Mouse (Mus musculus) lung, embryonic 14.5 days (tissue): ENCODE results near the gene Il6st. TPM values are rescaled to one million over a fixed set of nuclear protein-coding genes. Genes with fewer than 3 reads are reported as not detected.
A peak's percentile ranks its signal among the peaks of the same experiment; 100 is the strongest.

Source experiments
- ATAC-seq: fragments of 200-750 bp; cut with Nextera tagmentation; 2 replicates; pipeline ENCODE4 v1.8.0; 2017; ENCODE audit warnings: mild to moderate bottlenecking, moderate TSS enrichment, moderate library complexity; ENCODE audit not compliant: insufficient read depth
- DNase-seq: peaks from one replicate; pipeline ENCODE4 v3.0.0-alpha.2; 2015
- H3K27ac ChIP-seq: fragments of 300-500 bp; sonication (generic); 2 replicates; pipeline ENCODE4 v1.5.1; 2014; ENCODE audit warnings: low read depth, mild to moderate bottlenecking, moderate library complexity
- H3K27me3 ChIP-seq: fragments of 300-500 bp; sonication (generic); 2 replicates; pipeline ENCODE4 v1.6.1; 2014; ENCODE audit warnings: low read length, control low read depth; ENCODE audit not compliant: insufficient read depth
- H3K36me3 ChIP-seq: fragments of 300-500 bp; sonication (generic); 2 replicates; pipeline ENCODE4 v1.6.1; 2014; ENCODE audit warnings: control low read depth; ENCODE audit not compliant: insufficient read depth
- H3K4me1 ChIP-seq: fragments of 300-500 bp; sonication (generic); 2 replicates; pipeline ENCODE4 v1.6.1; 2014; ENCODE audit warnings: antibody characterized with exemption, control low read depth; ENCODE audit not compliant: insufficient read depth
- H3K4me2 ChIP-seq: fragments of 300-500 bp; sonication (generic); 2 replicates; pipeline ENCODE4 v1.6.1; 2014; ENCODE audit warnings: mild to moderate bottlenecking
- H3K4me3 ChIP-seq: fragments of 300-500 bp; sonication (generic); 2 replicates; pipeline ENCODE4 v1.5.1; 2014; ENCODE audit warnings: low read depth, low read length
- H3K9ac ChIP-seq: fragments of 300-500 bp; sonication (generic); 2 replicates; pipeline ENCODE4 v1.6.1; 2014
- H3K9me3 ChIP-seq: fragments of 300-500 bp; sonication (generic); 2 replicates; pipeline ENCODE4 v1.6.1; 2016; ENCODE audit warnings: low read depth, low read length, control low read depth
- CTCF ChIP-seq: IDR thresholded peaks from 2 replicates; pipeline ENCODE4 v1.5.1; 2016; ENCODE audit warnings: antibody characterized with exemption, low read depth
- WGBS: fragments of 180-500 bp; shearing (Covaris S2); extraction: QIAGEN DNeasy Blood & Tissue Kit; methylation state at CpG from one replicate; pipeline ENCODE4 v1.1.7; 2014; 5-methylcytosine and 5-hydroxymethylcytosine counted together
- polyA plus RNA-seq: library from polyadenylated mRNA; unstranded; fragments of >200 nt; fragmentation: Nextera tagmentation; extraction: Ambion mirVana; gene quantifications from 2 replicates; pipeline ENCODE4 v1.2.1, GENCODE M21; 2014

Gene Il6st
- polyA plus RNA-seq, 1 experiment from 2014 or later, result 41.3 TPM

- peaks cover 11% of the 10 kb centered on the region; the same call in 1 of the 2 replicates for H3K4me1 ChIP-seq
- TF ChIP-seq CTCF, result no peak
- no peaks in the 10 kb centered on the region for H3K27me3 ChIP-seq
- no peaks in the 10 kb centered on the region for H3K9me3 ChIP-seq
- no peak overlapping the region for H3K9ac ChIP-seq
- whole genome bisulfite sequencing, result 74% methylated on average over 7 of the region's 7 CpGs
- H3K4me2 ChIP-seq, result no peak overlapping the region
- H3K36me3 ChIP-seq, result no peaks in the 10 kb centered on the region
- ATAC-seq, result no peak
- H3K27ac ChIP-seq, result no peak overlapping the region
- no peak for DNase-seq
- no peak overlapping the region for H3K4me3 ChIP-seq
Measured at GRCm38 (mm10) chr13:112442867-112443529, 20.9 kb upstream of the Il6st start.

- no peak for ATAC-seq
- H3K36me3 ChIP-seq, result no peaks in the 10 kb centered on the region
- no peaks in the 10 kb centered on the region for H3K9me3 ChIP-seq
- H3K9ac ChIP-seq, result no peak overlapping the region
- TF ChIP-seq CTCF, result no peak
- 80% methylated on average over 8 of the region's 8 CpGs for WGBS
- no peak overlapping the region for H3K4me3 ChIP-seq
- no peaks in the 10 kb centered on the region for H3K4me1 ChIP-seq
- no peaks in the 10 kb centered on the region for H3K27me3 ChIP-seq
- no peak overlapping the region for H3K4me2 ChIP-seq
- H3K27ac ChIP-seq, result no peak overlapping the region
- DNase-seq, result no peak
Measured at GRCm38 (mm10) chr13:112447108-112447665, 16.7 kb upstream of the Il6st start.

- Histone ChIP-seq H3K9ac (no peak overlapping the region), H3K27ac (no peak overlapping the region), H3K36me3 (no peaks in the 10 kb centered on the region), H3K4me1 (no peaks in the 10 kb centered on the region), H3K4me3 (no peak overlapping the region), H3K27me3 (no peaks in the 10 kb centered on the region), H3K4me2 (no peak overlapping the region), H3K9me3 (no peaks in the 10 kb centered on the region)
- DNase-seq, result no peak
- no peak for TF ChIP-seq CTCF
- WGBS, result 35% methylated on average over 3 of the region's 3 CpGs
- ATAC-seq, result no peak
Measured at GRCm38 (mm10) chr13:112450210-112450609, 13.7 kb upstream of the Il6st start.

GRCm38 (mm10) chr13:112457366-112457765 is 6.5 kb upstream of the Il6st start:
- Histone ChIP-seq H3K36me3 (no peaks in the 10 kb centered on the region), H3K4me3 (no peak overlapping the region), H3K4me2 (no peak overlapping the region), H3K27ac (peak overlapping the region; percentile 42; the same call in 1 of the 2 replicates), H3K4me1 (0 out of 2 replicates have a peak, but pooled peaks cover 5% of the 10 kb centered on the region), H3K9ac (no peak overlapping the region), H3K9me3 (no peaks in the 10 kb centered on the region), H3K27me3 (no peaks in the 10 kb centered on the region)
- no peak for TF ChIP-seq CTCF
- ATAC-seq (no peak), DNase-seq (peak; percentile 57)
- 42% methylated on average over 6 of the region's 6 CpGs for WGBS

GRCm38 (mm10) chr13:112458016-112458415 is 5.9 kb upstream of the Il6st start:
- no peak overlapping the region for H3K4me2 ChIP-seq
- no peak overlapping the region for H3K4me3 ChIP-seq
- no peak for TF ChIP-seq CTCF
- no peaks in the 10 kb centered on the region for H3K9me3 ChIP-seq
- 76% methylated on average over 4 of the region's 4 CpGs for WGBS
- 0 out of 2 replicates have a peak, but pooled peaks cover 5% of the 10 kb centered on the region for H3K4me1 ChIP-seq
- no peak overlapping the region for H3K27ac ChIP-seq
- no peaks in the 10 kb centered on the region for H3K27me3 ChIP-seq
- ATAC-seq, result no peak
- no peak for DNase-seq
- H3K36me3 ChIP-seq, result no peaks in the 10 kb centered on the region
- no peak overlapping the region for H3K9ac ChIP-seq

GRCm38 (mm10) chr13:112458435-112459018 is 5.3 kb upstream of the Il6st start:
- 0 out of 2 replicates have a peak, but pooled peaks cover 8% of the 10 kb centered on the region for H3K4me1 ChIP-seq
- DNase-seq, result no peak
- H3K9me3 ChIP-seq, result no peaks in the 10 kb centered on the region
- no peak overlapping the region for H3K4me2 ChIP-seq
- H3K36me3 ChIP-seq, result no peaks in the 10 kb centered on the region
- H3K27me3 ChIP-seq, result no peaks in the 10 kb centered on the region
- H3K4me3 ChIP-seq, result no peak overlapping the region
- ATAC-seq, result no peak
- H3K27ac ChIP-seq, result no peak overlapping the region
- TF ChIP-seq CTCF, result no peak
- H3K9ac ChIP-seq, result no peak overlapping the region
- WGBS, result 86% methylated on average over 11 of the region's 11 CpGs

GRCm38 (mm10) chr13:112459956-112460355 is 3.9 kb upstream of the Il6st start:
- Histone ChIP-seq H3K9me3 (no peaks in the 10 kb centered on the region), H3K27ac (no peak overlapping the region), H3K36me3 (no peaks in the 10 kb centered on the region), H3K27me3 (no peaks in the 10 kb centered on the region), H3K4me2 (no peak overlapping the region), H3K4me3 (no peak overlapping the region), H3K9ac (no peak overlapping the region), H3K4me1 (0 out of 2 replicates have a peak, but pooled peaks cover 8% of the 10 kb centered on the region)
- DNase-seq (no peak), ATAC-seq (no peak)
- TF ChIP-seq CTCF, result no peak
- WGBS, result 67% methylated on average over 6 of the region's 6 CpGs
